Mouse (Mus musculus) large intestine, adult 2 months (tissue): ENCODE results near the gene St6galnac6. TPM values are rescaled to one million over a fixed set of nuclear protein-coding genes. Genes with fewer than 3 reads are reported as not detected.

ENCODE experiments used
- DNase-seq: peaks from one replicate; pipeline ENCODE4 v3.0.0-alpha.2; 2012; ENCODE audit warnings: low read depth, low spot score
- WGBS: fragments of 180-500 bp; shearing (Covaris S2); methylation state at CpG from one replicate; pipeline ENCODE4 v1.1.7; 2018; 5-methylcytosine and 5-hydroxymethylcytosine counted together
- polyA plus RNA-seq: library from polyadenylated mRNA; depleted of rRNA; stranded (reverse); fragments of >200 nt; gene quantifications from 2 replicates; pipeline ENCODE4 v1.2.3, GENCODE M21; 2012; rRNA removed

St6galnac6 gene
- polyA plus RNA-seq: 15.7 and 16.3 TPM in 2 replicates

- WGBS: 37% methylated on average over 3 of the region's 3 CpGs
- DNase-seq: no peak
These were observed at the start of gene St6galnac6 for GRCm38 (mm10) chr2:32599409-32599808. TSS of gene St6galnac6 (plus strand) at chr2:32599709.

DNA sequence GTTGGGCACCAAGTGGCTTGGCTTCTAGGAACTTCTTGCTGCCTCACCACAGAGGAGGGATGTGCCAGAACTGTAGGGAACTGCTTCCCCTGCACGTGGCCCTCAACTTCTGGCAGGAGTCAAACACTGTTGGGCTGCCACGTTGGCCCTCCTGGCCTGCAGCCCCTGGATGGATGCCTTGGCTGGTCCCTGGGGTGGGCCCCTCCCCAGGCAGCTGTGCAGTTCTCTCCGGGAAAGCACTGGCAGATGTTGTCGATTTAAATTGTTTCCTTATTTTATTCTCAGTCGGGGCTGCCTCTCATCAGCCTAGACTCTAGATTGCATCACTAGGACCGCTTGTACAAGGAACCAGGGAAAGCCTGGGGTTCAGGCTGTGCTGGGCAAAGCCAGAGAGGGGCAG lies 49.7 kb upstream of the St6galnac6 start:
- DNase-seq: no peak
- WGBS: 5% methylated on average over 6 of the region's 6 CpGs

- WGBS: 59% methylated on average over 5 of the region's 5 CpGs
- DNase-seq: no peak
These were observed 48.3 kb upstream of the St6galnac6 start for GRCm38 (mm10) chr2:32551236-32551635.

DNA sequence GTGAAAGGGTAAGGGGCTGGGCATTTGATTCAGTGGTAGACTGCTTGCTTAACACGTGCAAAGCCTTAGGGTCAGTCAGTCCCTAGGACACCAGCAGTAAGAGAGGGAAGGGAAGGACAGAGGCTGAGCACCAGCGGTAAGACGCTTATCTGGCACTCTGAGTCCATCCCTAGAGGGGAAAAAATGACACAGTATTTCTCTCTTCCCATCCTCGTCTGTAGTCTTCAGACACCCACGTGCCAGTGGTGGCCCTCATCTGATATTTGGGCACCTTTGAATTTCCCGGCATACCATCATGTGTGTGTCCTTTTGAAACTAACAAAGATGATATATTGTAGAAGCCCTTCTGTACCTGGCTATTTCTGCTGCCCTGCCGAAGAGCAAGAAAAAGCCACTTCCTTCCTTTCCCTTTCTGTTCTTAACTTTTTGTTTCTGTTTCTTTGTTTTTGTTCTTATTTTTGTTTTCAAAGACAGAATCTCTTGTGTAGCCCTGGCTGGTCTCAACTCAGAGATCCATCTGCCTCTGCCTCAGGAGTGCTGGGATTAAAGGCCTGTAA lies 45.8 kb upstream of the St6galnac6 start:
- 70% methylated on average over 7 of the region's 7 CpGs for WGBS
- DNase-seq: no peak

DNA sequence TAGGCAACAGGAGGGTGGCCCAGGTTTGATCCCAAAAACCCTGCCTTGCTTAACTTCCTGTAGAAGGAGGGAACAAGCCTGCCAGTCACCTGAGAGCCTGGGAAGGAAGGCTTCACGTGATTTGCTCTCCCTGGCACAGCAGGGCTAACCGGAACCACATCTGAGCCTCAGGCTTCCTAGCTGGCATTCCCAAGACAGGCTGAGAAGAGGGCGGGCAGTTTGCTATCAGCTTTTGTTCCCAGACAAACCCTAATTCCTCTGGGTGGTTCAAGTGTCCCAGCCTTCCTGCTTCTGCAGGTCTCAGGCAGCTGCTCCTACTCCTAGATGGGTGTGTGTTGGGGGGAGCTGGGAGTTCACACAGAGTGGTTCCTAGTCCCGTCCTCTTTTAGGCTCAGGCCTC lies 44.0 kb upstream of the St6galnac6 start:
- DNase-seq: no peak
- WGBS: 50% methylated on average over 4 of the region's 4 CpGs

GRCm38 (mm10) chr2:32556019-32556418 lies 43.5 kb upstream of the St6galnac6 start:
- 83% methylated on average over 7 of the region's 7 CpGs for WGBS
- no peak for DNase-seq

DNA sequence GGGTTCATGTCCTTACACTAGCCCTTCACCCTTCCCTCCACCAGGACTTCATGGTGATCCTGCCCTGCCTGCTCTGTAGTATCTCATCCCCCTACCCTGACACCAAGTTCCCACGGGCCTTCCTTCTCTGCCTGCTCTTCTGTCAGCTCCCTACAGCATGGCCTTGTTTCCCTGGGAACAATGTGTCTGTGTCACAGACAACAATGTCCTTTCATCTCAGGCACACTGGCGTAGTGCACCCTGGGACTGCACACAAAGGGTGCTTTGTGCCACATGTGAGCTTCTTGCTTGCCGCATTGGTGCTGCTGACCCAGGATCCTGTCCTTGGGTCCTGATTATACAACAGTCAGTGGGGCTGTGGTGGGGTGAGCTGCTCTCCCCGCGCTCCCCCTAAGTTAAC lies 39.9 kb upstream of the St6galnac6 start:
- 57% methylated on average over 5 of the region's 5 CpGs for WGBS

GRCm38 (mm10) chr2:32566536-32567063 lies 32.9 kb upstream of the St6galnac6 start:
- no peak for DNase-seq
- 31% methylated on average over 4 of the region's 4 CpGs for WGBS

More for the DNA sequence above, 39.9 kb upstream of the St6galnac6 start:
- DNase-seq: no peak

DNA sequence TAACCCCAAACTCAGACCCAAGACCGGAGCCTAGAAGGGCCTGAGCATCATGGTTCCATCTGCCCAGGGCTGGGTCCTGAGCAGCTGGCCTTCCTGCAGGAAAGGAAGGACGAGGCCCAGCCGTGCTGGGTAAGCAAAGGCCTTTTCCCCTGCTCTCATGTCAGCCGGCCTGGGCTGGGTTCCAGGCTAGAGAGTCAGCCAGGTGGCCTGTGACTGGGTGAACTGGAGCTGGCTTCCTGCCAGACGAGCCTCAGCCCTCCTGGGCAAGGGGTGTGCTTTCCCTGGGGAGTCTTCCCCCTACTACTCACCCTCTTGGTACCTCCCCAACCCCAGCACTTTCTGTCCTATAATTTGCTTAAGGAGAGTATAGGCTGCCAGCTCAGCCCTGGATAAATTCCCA lies 31.4 kb upstream of the St6galnac6 start:
- DNase-seq: no peak
- 32% methylated on average over 5 of the region's 5 CpGs for WGBS

- DNase-seq: no peak
These were observed 30.6 kb upstream of the St6galnac6 start for GRCm38 (mm10) chr2:32568941-32569340.

GRCm38 (mm10) chr2:32570698-32571494 lies 28.6 kb upstream of the St6galnac6 start, which contains the start of gene Dpm2:
TSS of gene Dpm2 (plus strand) at chr2:32570858.
- under 1% methylated on average over 36 of the region's 36 CpGs for WGBS
- DNase-seq: peak; percentile 92

More at GRCm38 (mm10) chr2:32568941-32569340, 30.6 kb upstream of the St6galnac6 start:
- 88% methylated on average over 3 of the region's 3 CpGs for WGBS

- no peak for DNase-seq
- WGBS: 88% methylated on average over 11 of the region's 11 CpGs
These were observed 27.3 kb upstream of the St6galnac6 start for GRCm38 (mm10) chr2:32572196-32572595.

DNA sequence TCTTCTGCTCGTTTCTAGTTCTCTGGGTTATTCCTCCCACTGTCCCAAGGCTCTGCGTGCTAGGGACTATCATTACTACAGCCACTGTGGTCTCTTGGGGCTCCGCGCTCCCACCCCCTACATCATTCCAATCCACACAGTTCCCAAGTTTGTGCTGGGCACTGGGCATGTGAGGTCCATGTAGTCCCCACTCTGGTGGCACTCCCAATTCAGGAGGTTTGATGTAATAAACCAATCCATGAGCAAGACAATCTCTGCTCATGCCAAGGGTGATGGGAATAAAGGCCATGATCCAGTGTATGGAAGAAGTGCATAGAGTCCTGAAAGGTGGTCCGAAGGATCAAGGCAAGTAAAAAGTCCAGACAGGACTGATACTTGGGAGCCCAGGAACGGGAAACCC lies 25.0 kb upstream of the St6galnac6 start, which contains the start of gene Pip5kl1:
TSS of gene Pip5kl1 (plus strand) at position 301 of the 400 bp plus-strand sequence.
- DNase-seq: no peak
- WGBS: 73% methylated on average over 6 of the region's 6 CpGs

GRCm38 (mm10) chr2:32574901-32575585 lies 24.5 kb upstream of the St6galnac6 start:
- DNase-seq: no peak
- WGBS: 5% methylated on average over 26 of the region's 26 CpGs

DNA sequence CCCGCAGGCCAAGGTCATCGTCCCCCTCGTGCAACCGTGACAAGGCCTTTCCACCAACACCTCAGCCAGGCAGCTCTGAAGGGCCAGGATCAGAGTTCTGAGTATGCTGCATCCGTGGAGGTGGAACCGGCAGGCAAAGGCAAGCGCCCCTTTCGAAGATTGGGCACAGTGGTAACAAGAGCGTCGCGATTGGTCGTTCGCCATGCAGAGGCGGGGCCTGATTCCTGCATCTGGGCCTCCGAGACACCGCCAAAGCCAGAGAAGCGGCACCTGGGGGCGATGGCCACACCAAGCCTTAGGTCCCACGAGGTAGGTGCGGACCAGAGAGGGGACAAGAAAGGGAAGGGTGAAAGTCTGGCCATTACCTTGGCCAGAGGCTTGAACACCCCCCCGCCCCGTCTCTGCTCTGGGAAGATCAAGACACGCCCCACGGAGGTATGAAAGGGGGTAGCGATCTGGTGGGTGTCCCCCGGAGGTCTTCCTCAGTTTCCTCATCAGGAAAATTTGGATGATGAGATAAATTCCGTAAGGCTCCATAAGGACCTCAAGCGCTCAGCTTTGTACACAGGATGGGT lies 23.8 kb upstream of the St6galnac6 start, which contains the start of gene 9430097D07Rik:
TSS of gene 9430097D07Rik (minus strand) at position 99 of the 575 bp plus-strand sequence.
- WGBS: 21% methylated on average over 28 of the region's 28 CpGs
- no peak for DNase-seq

GRCm38 (mm10) chr2:32576532-32576931 lies 23.0 kb upstream of the St6galnac6 start:
- WGBS: 89% methylated on average over 9 of the region's 9 CpGs
- DNase-seq: no peak

- DNase-seq: no peak
- WGBS: 31% methylated on average over 25 of the region's 30 CpGs
These were observed 21.1 kb upstream of the St6galnac6 start for GRCm38 (mm10) chr2:32578146-32579046.

- DNase-seq: no peak
- 63% methylated on average over 19 of the region's 19 CpGs for WGBS
These were observed 17.9 kb upstream of the St6galnac6 start for GRCm38 (mm10) chr2:32581450-32582095.
